Mouse (Mus musculus): ENCODE measurements at regions not wholly inside any gene's neighbourhood (a gene's known extent, or its start where the extent isn't known, plus 50 kb on each side); places are given as distances from the start of the nearest gene placed in this dataset.

GRCm38 (mm10) chrX:18014361-18014760 is 131.3 kb upstream of the Dusp21 start:
- TF ChIP-seq CTCF (IDR thresholded peaks at IDR 0.05; ENCODE audit: borderline replicate concordance, insufficient read depth, low read depth, low read length) (no peak), POLR2A (IDR thresholded peaks at IDR 0.05; ENCODE audit: borderline replicate concordance, insufficient read depth, low read length) (no peak)

All from cerebellum, adult 2 months (tissue).